Mouse (Mus musculus): ENCODE data around the gene Cdt1. TPM values are rescaled to one million over a fixed set of nuclear protein-coding genes. Genes with fewer than 3 reads are reported as not detected.

The Cdt1 gene
- total and polyA plus RNA-seq, 3 experiments = 46.0 to 67.3 (median 50.0) TPM

- peak overlapping the region; percentile 91 for H3K27ac ChIP-seq (ENCODE audit: insufficient read depth, low read depth)
- H3K9me3 ChIP-seq (replicated peaks; ENCODE audit: low read length) = peaks cover 4% of the 10 kb centered on the region
- peak overlapping the region; percentile 39 for H3K9ac ChIP-seq (ENCODE audit: insufficient read depth, low read depth)
- in situ Hi-C loops (cut with MboI; ENCODE audit: low pct_ligation_motif_present, low pct_unique_long_range_greater_than_20kb, low sequenced_read_pairs) (loop anchor here (5.0 kb wide), 1 partner anchor 46 kb away; no protein-coding TSS in a partner anchor), dilution Hi-C loops (cut with MboI; ENCODE audit: extremely low pct_ligation_motif_present, extremely low pct_unique_long_range_greater_than_20kb, low sequenced_read_pairs) (no loop called here)
- no peak for DNase-seq (ENCODE audit: extremely low read depth)
- H3K4me3 ChIP-seq (replicated peaks in 1 of 3; ENCODE audit: low read depth in 2 of 3, low read length in 2 of 3, poor library complexity in 1 of 3) = peak overlapping the region; percentile 4 to 86 (median 40)
- peaks cover 0 to 22% of the 10 kb centered on the region in 2 experiments for H3K36me3 ChIP-seq (replicated peaks in 1 of 2; ENCODE audit: control insufficient read depth in 1 of 2, insufficient read depth in 1 of 2, low read length in 1 of 2)
- peaks cover 16 to 43% of the 10 kb centered on the region in 2 experiments for H3K4me1 ChIP-seq (ENCODE audit: control insufficient read depth in 1 of 2, insufficient read depth in 2 of 2)
- peak overlapping the region; percentile 67 for H3K4me2 ChIP-seq (ENCODE audit: insufficient read depth, low read depth, poor library complexity, severe bottlenecking)
- peaks cover 46% of the 10 kb centered on the region for H3K79me2 ChIP-seq (replicated peaks; ENCODE audit: control insufficient read depth, extremely low read depth, insufficient read depth, poor library complexity, severe bottlenecking)
- H3K27me3 ChIP-seq (replicated peaks) = no peaks in the 10 kb centered on the region
- TF ChIP-seq EP300 (IDR thresholded peaks at IDR 0.05; ENCODE audit: low read length) = no peak
- TF ChIP-seq GABPA (IDR thresholded peaks at IDR 0.05; ENCODE audit: insufficient replicate concordance, low read depth, low read length) = no peak
- no peak for TF ChIP-seq MYC (IDR thresholded peaks at IDR 0.05; ENCODE audit: low read depth, low read length)
- TF ChIP-seq MAX (IDR thresholded peaks at IDR 0.05; ENCODE audit: low read length) = no peak
- no peak for TF ChIP-seq ZNF384 (IDR thresholded peaks at IDR 0.05; ENCODE audit: low read depth, low read length)
- no peak for TF ChIP-seq MAFK (IDR thresholded peaks at IDR 0.05; ENCODE audit: insufficient replicate concordance, low read length)
- no peak for TF ChIP-seq MXI1 (IDR thresholded peaks at IDR 0.05; ENCODE audit: low read depth, low read length)
- TF ChIP-seq E2F4 (IDR thresholded peaks at IDR 0.05; ENCODE audit: insufficient replicate concordance, low read depth, low read length) = no peak
These were observed 19.5 kb upstream of the Cdt1 start for GRCm38 (mm10) chr8:122548331-122548730.

DNA sequence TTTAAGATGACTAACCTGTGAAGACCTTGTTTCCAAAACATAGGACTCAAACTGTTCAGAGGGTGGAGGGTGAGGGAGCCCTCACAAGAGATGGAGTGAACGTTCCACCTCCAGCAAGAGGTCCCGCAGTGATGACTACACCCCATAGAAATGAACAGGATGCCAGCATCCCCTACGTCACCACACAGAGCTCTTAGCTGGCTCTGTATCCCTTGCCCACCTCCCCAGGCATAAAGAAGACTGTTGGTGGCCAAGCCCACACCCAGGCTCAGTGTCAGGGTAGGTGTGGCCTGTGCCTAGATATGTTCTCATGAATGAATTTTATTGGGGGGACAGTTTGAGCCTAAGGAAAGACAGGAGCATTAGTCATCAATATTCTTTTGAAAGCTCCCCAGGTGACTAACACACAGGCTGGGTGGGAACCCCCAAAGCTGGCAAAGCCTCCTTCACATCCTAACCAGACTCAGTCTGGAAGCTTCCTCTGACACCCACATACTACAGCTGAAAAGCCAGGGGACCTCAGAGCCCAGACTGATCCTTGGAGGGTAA lies 18.9 kb upstream of the Cdt1 start:
- Histone ChIP-seq H3K4me2 (ENCODE audit: insufficient read depth, low read depth, poor library complexity, severe bottlenecking) (peak overlapping the region; percentile 67), H3K79me2 (replicated peaks; ENCODE audit: control insufficient read depth, extremely low read depth, insufficient read depth, poor library complexity, severe bottlenecking) (peaks cover 42% of the 10 kb centered on the region), H3K9ac (ENCODE audit: insufficient read depth, low read depth) (peak overlapping the region; percentile 39), H3K27ac (ENCODE audit: insufficient read depth, low read depth) (peak overlapping the region; percentile 91), H3K4me1 (ENCODE audit: control insufficient read depth in 1 of 2, insufficient read depth in 2 of 2) (peaks cover 16 to 43% of the 10 kb centered on the region in 2 experiments), H3K9me3 (replicated peaks; ENCODE audit: low read length) (peaks cover 3% of the 10 kb centered on the region), H3K27me3 (replicated peaks) (no peaks in the 10 kb centered on the region), H3K36me3 (replicated peaks in 1 of 2; ENCODE audit: control insufficient read depth in 1 of 2, insufficient read depth in 1 of 2, low read length in 1 of 2) (peaks cover 0 to 16% of the 10 kb centered on the region in 2 experiments), H3K4me3 (replicated peaks in 1 of 3; ENCODE audit: low read depth in 2 of 3, low read length in 2 of 3, poor library complexity in 1 of 3) (peak overlapping the region in 2 of 3 experiments; percentile 82 to 86)
- TF ChIP-seq MXI1 (IDR thresholded peaks at IDR 0.05; ENCODE audit: low read depth, low read length) = 0 out of 2 replicates have a peak, but pooled peaks have one; percentile 24
- 0 out of 2 replicates have a peak, but pooled peaks have one; percentile 14 for TF ChIP-seq POLR2A (IDR thresholded peaks at IDR 0.05; ENCODE audit: low read depth, low read length)
- TF ChIP-seq CHD2 (IDR thresholded peaks at IDR 0.05; ENCODE audit: low read length) = no peak
- dilution Hi-C loops (cut with MboI; ENCODE audit: extremely low pct_ligation_motif_present, extremely low pct_unique_long_range_greater_than_20kb, low sequenced_read_pairs) (no loop called here), in situ Hi-C loops (cut with MboI; ENCODE audit: low pct_ligation_motif_present, low pct_unique_long_range_greater_than_20kb, low sequenced_read_pairs) (loop anchor here (5.0 kb wide), 1 partner anchor 47 kb away; no protein-coding TSS in a partner anchor)
- no peak for DNase-seq (ENCODE audit: extremely low read depth)

- Histone ChIP-seq H3K4me3 (replicated peaks in 1 of 3; ENCODE audit: low read depth in 2 of 3, low read length in 2 of 3, poor library complexity in 1 of 3) (peak overlapping the region; percentile 69 to 86 (median 82)), H3K9me3 (replicated peaks; ENCODE audit: low read length) (no peaks in the 10 kb centered on the region), H3K4me1 (ENCODE audit: control insufficient read depth in 1 of 2, insufficient read depth in 2 of 2) (peaks cover 13 to 42% of the 10 kb centered on the region in 2 experiments), H3K4me2 (ENCODE audit: insufficient read depth, low read depth, poor library complexity, severe bottlenecking) (peak overlapping the region; percentile 67), H3K9ac (ENCODE audit: insufficient read depth, low read depth) (peak overlapping the region; percentile 31), H3K79me2 (replicated peaks; ENCODE audit: control insufficient read depth, extremely low read depth, insufficient read depth, poor library complexity, severe bottlenecking) (peaks cover 28% of the 10 kb centered on the region), H3K27me3 (replicated peaks) (no peaks in the 10 kb centered on the region), H3K27ac (ENCODE audit: insufficient read depth, low read depth) (peak overlapping the region; percentile 53), H3K36me3 (replicated peaks in 1 of 2; ENCODE audit: control insufficient read depth in 1 of 2, insufficient read depth in 1 of 2, low read length in 1 of 2) (peaks cover 0 to 6% of the 10 kb centered on the region in 2 experiments)
- no peak for TF ChIP-seq RCOR1 (conservative IDR thresholded peaks at IDR 0.05; ENCODE audit: low read depth, low read length)
- TF ChIP-seq CHD1 (IDR thresholded peaks at IDR 0.05; ENCODE audit: low read depth, low read length) = peak; percentile 91
- 0 out of 2 replicates have a peak, but pooled peaks have one; percentile 13 for TF ChIP-seq MYC (IDR thresholded peaks at IDR 0.05; ENCODE audit: low read depth, low read length)
- no peak for TF ChIP-seq CTCF (conservative IDR thresholded peaks at IDR 0.05 in 1 of 2, IDR thresholded peaks at IDR 0.05 in 1 of 2; ENCODE audit: low read depth in 2 of 2, low read length in 2 of 2)
- no peak for TF ChIP-seq NRF1 (IDR thresholded peaks at IDR 0.05; ENCODE audit: low read depth, low read length)
- peak; percentile 77; the same call in 1 of the 2 replicates for TF ChIP-seq UBTF (IDR thresholded peaks at IDR 0.05; ENCODE audit: low read depth, low read length)
- TF ChIP-seq ZC3H11A (IDR thresholded peaks at IDR 0.05; ENCODE audit: low read depth, low read length) = no peak
- TF ChIP-seq TBP (conservative IDR thresholded peaks at IDR 0.05; ENCODE audit: low read depth, low read length) = 0 out of 2 replicates have a peak, but pooled peaks have one; percentile 21
- no peak for TF ChIP-seq CHD2 (IDR thresholded peaks at IDR 0.05; ENCODE audit: low read length)
- TF ChIP-seq SIN3A (IDR thresholded peaks at IDR 0.05; ENCODE audit: low read length) = peak; percentile 74
- no peak for DNase-seq (ENCODE audit: extremely low read depth)
- dilution Hi-C loops (cut with MboI; ENCODE audit: extremely low pct_ligation_motif_present, extremely low pct_unique_long_range_greater_than_20kb, low sequenced_read_pairs) (no loop called here), in situ Hi-C loops (cut with MboI; ENCODE audit: low pct_ligation_motif_present, low pct_unique_long_range_greater_than_20kb, low sequenced_read_pairs) (no loop called here)
These were observed 17.4 kb upstream of the Cdt1 start for GRCm38 (mm10) chr8:122550234-122550994.

All from CH12.LX (cell line).